Mouse (Mus musculus): ENCODE data around the gene Pgm2l1.
A peak's percentile ranks its signal among the peaks of the same experiment; 100 is the strongest.

- TF ChIP-seq POLR2A (IDR thresholded peaks at IDR 0.05; ENCODE audit: control insufficient read depth in 1 of 2, insufficient read depth in 1 of 2, low read depth in 1 of 2, low read length in 2 of 2, poor library complexity in 1 of 2) (no peak), CTCF (IDR thresholded peaks at IDR 0.05 in 2 of 3, conservative IDR thresholded peaks at IDR 0.05 in 1 of 3; ENCODE audit: control insufficient read depth in 1 of 3, insufficient read depth in 1 of 3, low read depth in 2 of 3, low read length in 3 of 3, poor library complexity in 1 of 3, severe bottlenecking in 1 of 3) (peak; percentile 40 to 66 (median 62)), POLR2AphosphoS5 (IDR thresholded peaks at IDR 0.05; ENCODE audit: borderline replicate concordance, low read depth, low read length) (no peak), GATA1 (IDR thresholded peaks at IDR 0.05; ENCODE audit: low read depth, low read length) (no peak), ZKSCAN1 (IDR thresholded peaks at IDR 0.05; ENCODE audit: low read depth, low read length) (no peak), NRF1 (IDR thresholded peaks at IDR 0.05; ENCODE audit: insufficient read depth, low read depth, low read length, poor library complexity, severe bottlenecking) (no peak)
Observed at GRCm38 (mm10) chr7:100276397-100276796, 49.2 kb downstream of the Pgm2l1 start.

All from MEL (cell line).